Mouse (Mus musculus): ENCODE measurements around the gene Oxct1.

GRCm38 (mm10) chr15:4027671-4028410 lies 1.7 kb downstream of the Oxct1 start:
- TF ChIP-seq POLR2A (IDR thresholded peaks at IDR 0.05; ENCODE audit: extremely low read depth, insufficient read depth, low read length), result no peak
- TF ChIP-seq CTCF (IDR thresholded peaks at IDR 0.05; ENCODE audit: low read depth, low read length), result no peak

Measured in liver, adult 2 months (tissue).